Mouse (Mus musculus) CH12.LX (cell line): ENCODE data around the gene Mroh3.

ENCODE experiments used
- CHD2 ChIP-seq: IDR thresholded peaks from 2 replicates; pipeline ENCODE4 v1.6.1; 2011; ENCODE audit warnings: low read length, improper control_type of control experiment
- CTCF ChIP-seq, 2 experiments: IDR thresholded peaks in 1 of 2; conservative IDR thresholded peaks in 1 of 2; 2 replicates each; pipeline ENCODE4 v1.5.1; 2011 to 2012; ENCODE audit warnings: low read depth in 2 of 2, low read length in 2 of 2, improper control_type of control experiment in 1 of 2, inconsistent platforms in 1 of 2, mild to moderate bottlenecking in 1 of 2, moderate library complexity in 1 of 2
- ELF1 ChIP-seq: IDR thresholded peaks from 2 replicates; pipeline ENCODE4 v1.6.1; 2014; ENCODE audit warnings: low read depth, mild to moderate bottlenecking, inconsistent platforms, low read length, improper control_type of control experiment
- EP300 ChIP-seq: IDR thresholded peaks from 2 replicates; pipeline ENCODE4 v1.6.1; 2011; ENCODE audit warnings: low read length, improper control_type of control experiment
- ETS1 ChIP-seq: conservative IDR thresholded peaks from 2 replicates; pipeline ENCODE4 v1.6.1; 2012; ENCODE audit warnings: low read depth, mild to moderate bottlenecking, inconsistent platforms, low read length, improper control_type of control experiment, moderate library complexity
- KAT2A ChIP-seq: IDR thresholded peaks from 2 replicates; pipeline ENCODE4 v1.6.1; 2012; ENCODE audit warnings: low read length, improper control_type of control experiment, inconsistent platforms; ENCODE audit not compliant: insufficient replicate concordance
- MAFK ChIP-seq: IDR thresholded peaks from 2 replicates; pipeline ENCODE4 v1.6.1; 2011; ENCODE audit warnings: low read length, improper control_type of control experiment; ENCODE audit not compliant: insufficient replicate concordance
- MXI1 ChIP-seq: IDR thresholded peaks from 2 replicates; pipeline ENCODE4 v1.6.1; 2011; ENCODE audit warnings: mild to moderate bottlenecking, low read depth, low read length, improper control_type of control experiment
- RAD21 ChIP-seq: IDR thresholded peaks from 2 replicates; pipeline ENCODE4 v1.6.1; 2011; ENCODE audit warnings: low read depth, mild to moderate bottlenecking, low read length, improper control_type of control experiment, moderate library complexity
- UBTF ChIP-seq: IDR thresholded peaks from 2 replicates; pipeline ENCODE4 v1.6.1; 2012; ENCODE audit warnings: low read depth, mild to moderate bottlenecking, inconsistent platforms, low read length, improper control_type of control experiment, moderate library complexity

DNA sequence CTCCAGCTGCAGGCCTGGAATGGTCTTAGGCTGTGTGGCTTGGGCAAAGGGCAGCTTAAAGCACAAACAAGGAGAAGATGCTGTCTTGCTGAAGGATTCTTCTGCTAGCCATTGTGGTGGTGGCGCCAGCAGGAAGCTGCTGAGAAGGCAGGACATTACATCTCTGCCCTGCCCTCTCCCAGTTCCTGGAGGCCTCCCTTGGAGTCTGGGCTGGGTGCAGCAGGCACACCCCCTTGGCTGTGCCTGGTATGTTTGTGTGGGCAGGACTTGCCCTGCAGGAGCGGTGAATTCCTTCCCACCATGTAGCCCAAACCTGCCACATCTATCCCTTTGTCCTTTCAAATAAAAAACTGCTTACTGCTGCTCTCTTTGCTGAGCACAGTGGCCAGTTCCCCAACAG is 35.5 kb downstream of the Mroh3 start:
- TF ChIP-seq CTCF (conservative IDR thresholded peaks at IDR 0.05 in 1 of 2, IDR thresholded peaks at IDR 0.05 in 1 of 2; ENCODE audit: low read depth in 2 of 2, low read length in 2 of 2) (no peak), MXI1 (no peak), CHD2 (no peak), KAT2A (no peak), UBTF (no peak), ELF1 (no peak), ETS1 (no peak), EP300 (no peak), RAD21 (no peak), MAFK (no peak)
